Mouse (Mus musculus) testis, adult 2 months (tissue): ENCODE results near the gene Omt2b. TPM values are rescaled to one million over a fixed set of nuclear protein-coding genes. Genes with fewer than 3 reads are reported as not detected.
"Not testable (repeated sequence)": the region's sequence is repeated elsewhere in the genome, so short reads cannot be mapped to it uniquely, and the experiment has no call there.

ENCODE experiments used
- H3K27ac ChIP-seq: fragments of 200-500 bp; 2 replicates; pipeline ENCODE4 v1.5.1; 2012; ENCODE audit warnings: low read depth, low read length; ENCODE audit not compliant: control insufficient read depth, insufficient read depth
- H3K27me3 ChIP-seq: fragments of 200-500 bp; 2 replicates; pipeline ENCODE4 v1.6.1; 2012; ENCODE audit warnings: mild to moderate bottlenecking, low read length, moderate library complexity; ENCODE audit not compliant: control insufficient read depth, insufficient read depth
- H3K36me3 ChIP-seq: fragments of 200-500 bp; 2 replicates; pipeline ENCODE4 v1.6.1; 2012; ENCODE audit warnings: mild to moderate bottlenecking, low read length; ENCODE audit not compliant: control insufficient read depth, insufficient read depth
- H3K4me1 ChIP-seq: fragments of 200-500 bp; 2 replicates; pipeline ENCODE4 v1.6.1; 2012; ENCODE audit warnings: low read length; ENCODE audit not compliant: control insufficient read depth, insufficient read depth
- H3K4me3 ChIP-seq: fragments of 200-500 bp; 2 replicates; pipeline ENCODE4 v1.5.1; 2012; ENCODE audit warnings: low read depth, mild to moderate bottlenecking, low read length, moderate library complexity, mixed read lengths; ENCODE audit not compliant: control insufficient read depth
- CTCF ChIP-seq: fragments of 200-500 bp; IDR thresholded peaks from 2 replicates; pipeline ENCODE4 v1.5.1; 2012; ENCODE audit warnings: low read depth, mild to moderate bottlenecking, inconsistent platforms, low read length, moderate library complexity; ENCODE audit not compliant: control insufficient read depth, insufficient read depth, insufficient replicate concordance
- POLR2A ChIP-seq: fragments of 200-500 bp; IDR thresholded peaks from 2 replicates; pipeline ENCODE4 v1.6.1; 2012; ENCODE audit warnings: low read depth, mild to moderate bottlenecking, inconsistent platforms, low read length, moderate library complexity; ENCODE audit not compliant: control insufficient read depth
- polyA plus RNA-seq: library from polyadenylated mRNA; depleted of rRNA; stranded (reverse); fragments of >200 nt; gene quantifications from 2 replicates; pipeline ENCODE4 v1.2.3, GENCODE M21; 2012

The Omt2b gene
- polyA plus RNA-seq, 1 experiment = not detected

GRCm38 (mm10) chr9:78364701-78365100 lies 37.3 kb downstream of the Omt2b start:
- TF ChIP-seq POLR2A = no peak
- no peak for TF ChIP-seq CTCF
- Histone ChIP-seq H3K4me1 (peaks cover 3% of the 10 kb centered on the region), H3K4me3 (no peak overlapping the region), H3K27me3 (no peaks in the 10 kb centered on the region), H3K36me3 (no peaks in the 10 kb centered on the region), H3K27ac (no peak overlapping the region)

- H3K36me3 ChIP-seq = no peaks in the 10 kb centered on the region
Observed at GRCm38 (mm10) chr9:78365850-78366544, 38.6 kb downstream of the Omt2b start.

GRCm38 (mm10) chr9:78367959-78368358 lies 40.6 kb downstream of the Omt2b start, which contains the start of gene Dppa5a:
Dppa5a (minus strand) TSS chr9:78368177.
- H3K4me3 ChIP-seq = peak within 1 kb of the TSS; percentile 50
- not testable (repeated sequence) for H3K4me1 ChIP-seq, H3K36me3 ChIP-seq, H3K27me3 ChIP-seq, H3K27ac ChIP-seq

More at GRCm38 (mm10) chr9:78365850-78366544, 38.6 kb downstream of the Omt2b start:
- H3K27me3 ChIP-seq = no peaks in the 10 kb centered on the region
- H3K27ac ChIP-seq = no peak overlapping the region
- no peak for TF ChIP-seq CTCF
- no peak for TF ChIP-seq POLR2A
- no peak overlapping the region for H3K4me3 ChIP-seq
- H3K4me1 ChIP-seq = peaks cover 3% of the 10 kb centered on the region

- no peaks in the 10 kb centered on the region for H3K36me3 ChIP-seq
- H3K4me3 ChIP-seq = no peak overlapping the region
- TF ChIP-seq CTCF = no peak
- TF ChIP-seq POLR2A = no peak
- H3K4me1 ChIP-seq = peaks cover 3% of the 10 kb centered on the region
- H3K27ac ChIP-seq = no peak overlapping the region
- no peaks in the 10 kb centered on the region for H3K27me3 ChIP-seq
Observed at GRCm38 (mm10) chr9:78368671-78369293, 41.4 kb downstream of the Omt2b start.

GRCm38 (mm10) chr9:78369349-78369748 lies 42.0 kb downstream of the Omt2b start:
- TF ChIP-seq CTCF (no peak), POLR2A (no peak)
- Histone ChIP-seq H3K36me3 (no peaks in the 10 kb centered on the region), H3K27ac (no peak overlapping the region), H3K4me3 (no peak overlapping the region), H3K4me1 (peaks cover 3% of the 10 kb centered on the region), H3K27me3 (no peaks in the 10 kb centered on the region)

GRCm38 (mm10) chr9:78369786-78370185 lies 42.4 kb downstream of the Omt2b start:
- TF ChIP-seq CTCF = no peak
- TF ChIP-seq POLR2A = no peak
- Histone ChIP-seq H3K27me3 (no peaks in the 10 kb centered on the region), H3K36me3 (no peaks in the 10 kb centered on the region), H3K4me3 (no peak overlapping the region), H3K4me1 (peaks cover 3% of the 10 kb centered on the region), H3K27ac (no peak overlapping the region)

- no peak for TF ChIP-seq POLR2A
- TF ChIP-seq CTCF = no peak
- Histone ChIP-seq H3K4me1 (peaks cover 3% of the 10 kb centered on the region), H3K27me3 (no peaks in the 10 kb centered on the region), H3K4me3 (no peak overlapping the region), H3K27ac (no peak overlapping the region), H3K36me3 (no peaks in the 10 kb centered on the region)
Observed at GRCm38 (mm10) chr9:78371441-78371840, 44.1 kb downstream of the Omt2b start.
